Mouse (Mus musculus) limb, embryonic 13.5 days (tissue): ENCODE measurements around the gene Kcnc1. TPM values are rescaled to one million over a fixed set of nuclear protein-coding genes. Genes with fewer than 3 reads are reported as not detected.

ENCODE experiments used
- ATAC-seq: fragments of 200-750 bp; cut with Nextera tagmentation; 2 replicates; pipeline ENCODE4 v1.8.0; 2017; ENCODE audit warnings: low read depth, moderate number of reproducible peaks, moderate TSS enrichment; ENCODE audit not compliant: low FRiP score
- H3K27ac ChIP-seq: fragments of 300-500 bp; sonication (generic); 2 replicates; pipeline ENCODE4 v1.5.1; 2015; ENCODE audit warnings: inconsistent platforms, mild to moderate bottlenecking, moderate library complexity
- H3K27me3 ChIP-seq: fragments of 300-500 bp; sonication (generic); 2 replicates; pipeline ENCODE4 v1.6.1; 2015; ENCODE audit warnings: mild to moderate bottlenecking, inconsistent platforms
- H3K36me3 ChIP-seq: fragments of 300-500 bp; sonication (generic); 2 replicates; pipeline ENCODE4 v1.6.1; 2015; ENCODE audit warnings: inconsistent platforms, mild to moderate bottlenecking, moderate library complexity
- H3K4me1 ChIP-seq: fragments of 300-500 bp; sonication (generic); 2 replicates; pipeline ENCODE4 v1.6.1; 2015; ENCODE audit warnings: inconsistent platforms
- H3K4me2 ChIP-seq: fragments of 300-500 bp; sonication (generic); replicated peaks from 2 replicates; pipeline ENCODE4 v1.6.1; 2015; ENCODE audit warnings: inconsistent platforms, mild to moderate bottlenecking, moderate library complexity
- H3K4me3 ChIP-seq: fragments of 300-500 bp; sonication (generic); 2 replicates; pipeline ENCODE4 v1.5.1; 2015; ENCODE audit warnings: moderate library complexity, mild to moderate bottlenecking, inconsistent platforms
- H3K9ac ChIP-seq: fragments of 300-500 bp; sonication (generic); 2 replicates; pipeline ENCODE4 v1.6.1; 2015; ENCODE audit warnings: mild to moderate bottlenecking, inconsistent platforms
- H3K9me3 ChIP-seq: fragments of 300-500 bp; sonication (generic); 2 replicates; pipeline ENCODE4 v1.6.1; 2016; ENCODE audit warnings: inconsistent platforms
- WGBS: fragments of 180-500 bp; shearing (Covaris S2); methylation state at CpG from one replicate; pipeline ENCODE4 v1.1.7; 2015; 5-methylcytosine and 5-hydroxymethylcytosine counted together
- polyA plus RNA-seq: library from polyadenylated mRNA; unstranded; fragments of >200 nt; fragmentation: Nextera tagmentation; extraction: Ambion mirVana; gene quantifications from 2 replicates; pipeline ENCODE4 v1.2.1, GENCODE M21; 2015

Gene Kcnc1
- polyA plus RNA-seq, result 0.06 and 0.60 TPM in 2 replicates

DNA sequence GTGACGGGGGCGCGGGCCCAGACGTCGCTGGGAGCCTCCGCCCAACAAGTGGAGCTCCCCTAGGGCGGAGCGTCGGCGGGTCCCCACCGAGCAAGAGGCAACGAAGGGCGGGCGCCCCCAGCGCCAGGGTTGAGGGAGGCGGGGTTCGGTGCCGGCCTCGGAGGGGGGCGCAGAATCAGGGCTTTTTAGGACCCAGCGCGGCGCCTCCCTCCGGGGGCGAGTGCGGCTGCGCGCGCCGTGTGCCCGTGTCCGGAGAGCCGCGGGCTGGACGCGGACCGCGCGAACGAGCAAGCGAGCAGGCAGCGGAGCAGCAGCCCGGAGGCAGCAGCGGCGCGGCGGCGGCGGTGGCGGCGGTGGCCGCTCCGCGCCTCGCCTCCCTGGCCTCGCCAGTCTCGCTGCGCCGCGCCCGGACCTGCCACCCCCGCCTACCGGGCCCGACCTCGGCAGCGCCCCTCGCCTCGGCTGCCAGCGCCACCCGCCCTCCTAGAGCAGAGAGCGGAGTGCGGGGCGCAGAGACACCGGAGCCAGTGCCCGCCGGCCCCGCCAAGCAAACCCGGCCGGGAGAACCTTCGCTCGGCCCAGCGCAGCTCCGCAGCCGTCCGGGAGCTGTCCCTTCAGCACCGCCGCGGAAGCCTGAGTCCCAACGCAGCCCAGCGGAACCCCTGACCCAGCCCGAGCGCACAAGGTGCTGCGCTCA lies at the start of gene Kcnc1:
Gene Kcnc1, plus strand, starts transcription at position 267 of the 697 bp plus-strand sequence.
- Histone ChIP-seq H3K36me3 (no peaks in the 10 kb centered on the region), H3K4me2 (peak within 1 kb of the TSS; percentile 96), H3K4me1 (peaks cover 18% of the 10 kb centered on the region), H3K27me3 (peaks cover 92% of the 10 kb centered on the region), H3K27ac (no peak within 1 kb of the TSS), H3K4me3 (peak within 1 kb of the TSS; percentile 51), H3K9ac (no peak within 1 kb of the TSS), H3K9me3 (no peaks in the 10 kb centered on the region)
- WGBS, result 0% methylated on average over 57 of the region's 93 CpGs
- peak; percentile 82 for ATAC-seq

DNA sequence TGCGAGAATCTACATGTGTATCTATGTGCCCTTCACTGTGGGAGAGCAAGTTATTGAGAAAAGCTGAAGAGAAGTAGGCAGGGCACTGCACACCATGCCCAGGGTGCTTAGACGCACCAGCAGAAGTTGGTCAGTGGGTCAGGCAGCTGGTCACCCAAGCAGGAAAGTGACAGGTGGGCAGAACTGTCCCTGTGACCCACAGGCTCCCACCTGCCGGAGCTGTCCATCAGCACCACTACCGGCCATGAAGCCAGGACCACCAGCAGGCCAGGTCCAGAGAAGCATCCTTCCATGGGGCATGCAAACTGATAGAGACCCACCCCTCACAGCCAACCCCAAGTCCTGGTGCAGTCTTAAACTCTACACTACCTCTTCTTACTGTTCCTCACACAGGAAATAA lies 48.6 kb upstream of the Kcnc1 start:
- Histone ChIP-seq H3K9me3 (no peaks in the 10 kb centered on the region), H3K36me3 (no peaks in the 10 kb centered on the region), H3K9ac (no peak overlapping the region), H3K4me3 (no peak overlapping the region), H3K27ac (no peak overlapping the region), H3K4me2 (no peak overlapping the region), H3K4me1 (peaks cover 3% of the 10 kb centered on the region; the same call in 1 of the 2 replicates), H3K27me3 (peaks cover 51% of the 10 kb centered on the region)
- 54% methylated on average over 4 of the region's 4 CpGs for WGBS
- ATAC-seq, result no peak

DNA sequence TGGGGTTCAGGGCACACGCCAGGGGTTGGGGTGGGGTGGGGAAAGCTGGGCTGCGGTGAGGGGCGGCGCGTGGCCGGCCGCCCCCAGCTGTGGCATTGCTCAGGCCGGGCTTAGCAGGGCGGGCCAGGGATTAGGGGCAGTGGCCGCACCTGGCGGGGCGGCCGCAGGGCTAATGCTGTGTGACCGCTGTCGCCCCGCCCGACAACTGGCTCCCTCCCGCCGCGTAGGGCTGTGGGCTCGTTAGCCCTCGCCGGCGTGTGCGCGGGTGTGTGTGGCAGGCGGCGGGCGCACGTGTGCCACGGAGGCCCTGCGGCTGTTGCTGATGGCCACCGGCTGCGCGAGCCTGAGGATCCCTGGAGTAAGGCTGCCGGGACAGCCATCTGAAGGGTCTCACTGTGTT lies 47.5 kb upstream of the Kcnc1 start:
- Histone ChIP-seq H3K27me3 (peaks cover 54% of the 10 kb centered on the region), H3K36me3 (no peaks in the 10 kb centered on the region), H3K4me2 (no peak overlapping the region; the same call in 1 of the 2 replicates), H3K27ac (no peak overlapping the region), H3K9me3 (no peaks in the 10 kb centered on the region), H3K4me3 (0 out of 2 replicates have a peak overlapping the region, but pooled peaks have one; percentile 10), H3K4me1 (peaks cover 3% of the 10 kb centered on the region; the same call in 1 of the 2 replicates), H3K9ac (no peak overlapping the region)
- ATAC-seq, result peak; percentile 49
- WGBS, result 4% methylated on average over 21 of the region's 36 CpGs

DNA sequence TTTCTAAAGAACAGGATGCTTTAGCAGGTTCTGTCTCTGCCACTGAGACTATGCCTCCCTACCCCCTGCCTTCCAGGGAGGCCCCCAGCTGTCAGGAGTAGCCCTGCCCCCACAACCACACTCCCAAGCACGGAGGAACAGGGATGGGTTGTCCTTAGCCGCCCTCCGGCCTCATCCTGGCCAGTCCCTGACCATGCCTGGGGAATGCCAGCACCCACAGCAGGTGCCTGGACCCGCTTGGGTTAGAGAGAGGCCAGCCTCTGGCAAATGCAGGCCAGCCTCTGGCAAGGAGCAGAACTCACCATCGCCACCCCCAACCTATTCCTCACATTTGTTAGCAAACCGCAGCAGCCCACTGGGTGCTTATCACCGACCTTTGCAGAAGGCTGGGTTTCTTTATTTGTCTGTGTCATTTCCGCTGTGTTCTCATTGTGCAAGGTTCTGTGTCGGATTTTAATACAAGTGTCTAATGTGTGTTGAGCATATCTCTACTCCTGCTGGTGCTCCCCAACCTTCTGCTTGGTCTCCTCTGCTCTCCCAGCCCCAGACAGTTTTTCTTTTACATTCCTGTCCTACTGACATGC lies 46.1 kb upstream of the Kcnc1 start:
- Histone ChIP-seq H3K27me3 (peaks cover 54% of the 10 kb centered on the region), H3K4me1 (peaks cover 3% of the 10 kb centered on the region; the same call in 1 of the 2 replicates), H3K27ac (no peak overlapping the region), H3K36me3 (no peaks in the 10 kb centered on the region), H3K4me3 (no peak overlapping the region), H3K4me2 (no peak overlapping the region), H3K9me3 (no peaks in the 10 kb centered on the region), H3K9ac (no peak overlapping the region)
- ATAC-seq, result no peak
- 60% methylated on average over 9 of the region's 9 CpGs for WGBS

DNA sequence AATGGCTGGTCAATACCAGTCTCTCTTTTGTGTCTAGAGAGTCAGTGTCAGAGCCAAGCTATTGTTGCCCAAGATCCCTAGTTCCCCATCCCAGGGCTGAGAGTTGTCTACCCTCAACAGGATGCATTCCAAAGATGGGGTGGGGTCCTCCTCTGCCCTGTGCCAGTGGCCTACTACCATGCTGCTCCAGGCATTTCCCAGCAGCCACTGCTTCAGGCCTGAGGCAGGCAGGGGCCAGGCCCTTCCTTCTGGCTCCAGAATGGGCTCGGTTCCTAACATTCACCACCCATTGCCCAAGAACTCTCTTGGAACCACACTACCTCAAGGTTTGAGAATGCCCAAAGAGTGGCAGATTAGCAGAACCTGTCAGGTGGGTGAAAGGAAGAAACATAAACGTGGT lies 43.5 kb upstream of the Kcnc1 start:
- no peak overlapping the region for H3K9ac ChIP-seq
- peak overlapping the region; percentile 10; the same call in 1 of the 2 replicates for H3K27ac ChIP-seq
- no peak overlapping the region for H3K4me2 ChIP-seq
- H3K9me3 ChIP-seq, result no peaks in the 10 kb centered on the region
- H3K27me3 ChIP-seq, result peaks cover 41% of the 10 kb centered on the region
- no peaks in the 10 kb centered on the region for H3K36me3 ChIP-seq
- ATAC-seq, result 0 out of 2 replicates have a peak, but pooled peaks have one; percentile 21
- no peak overlapping the region for H3K4me3 ChIP-seq
- H3K4me1 ChIP-seq, result peaks cover 3% of the 10 kb centered on the region; the same call in 1 of the 2 replicates
- WGBS, result 76% methylated on average over 2 of the region's 2 CpGs

DNA sequence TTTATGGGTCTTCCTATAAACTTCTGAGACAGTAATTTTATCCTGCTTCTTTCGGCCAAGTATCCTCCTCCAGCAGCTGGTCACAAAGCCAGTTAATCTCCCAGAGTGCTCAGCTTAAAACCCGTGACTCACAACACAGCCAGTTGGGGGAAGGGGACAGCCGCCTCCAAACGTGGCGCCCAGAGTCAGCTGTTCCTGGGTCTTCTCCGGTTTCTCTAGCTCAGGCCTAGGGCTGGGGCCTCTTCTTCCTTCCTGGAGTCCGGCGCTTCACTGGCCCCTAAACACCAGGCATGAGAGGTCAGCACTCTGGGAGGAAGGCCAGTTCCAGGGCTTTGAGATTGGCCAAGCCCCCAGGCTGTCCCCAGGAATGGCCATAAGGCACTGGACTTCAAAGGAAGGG lies 43.1 kb upstream of the Kcnc1 start:
- H3K27ac ChIP-seq, result no peak overlapping the region
- no peak overlapping the region for H3K4me2 ChIP-seq
- peaks cover 3% of the 10 kb centered on the region; the same call in 1 of the 2 replicates for H3K4me1 ChIP-seq
- H3K9me3 ChIP-seq, result no peaks in the 10 kb centered on the region
- no peaks in the 10 kb centered on the region for H3K36me3 ChIP-seq
- peaks cover 36% of the 10 kb centered on the region for H3K27me3 ChIP-seq
- WGBS, result 52% methylated on average over 8 of the region's 8 CpGs
- no peak overlapping the region for H3K4me3 ChIP-seq
- peak; percentile 75 for ATAC-seq
- H3K9ac ChIP-seq, result no peak overlapping the region

DNA sequence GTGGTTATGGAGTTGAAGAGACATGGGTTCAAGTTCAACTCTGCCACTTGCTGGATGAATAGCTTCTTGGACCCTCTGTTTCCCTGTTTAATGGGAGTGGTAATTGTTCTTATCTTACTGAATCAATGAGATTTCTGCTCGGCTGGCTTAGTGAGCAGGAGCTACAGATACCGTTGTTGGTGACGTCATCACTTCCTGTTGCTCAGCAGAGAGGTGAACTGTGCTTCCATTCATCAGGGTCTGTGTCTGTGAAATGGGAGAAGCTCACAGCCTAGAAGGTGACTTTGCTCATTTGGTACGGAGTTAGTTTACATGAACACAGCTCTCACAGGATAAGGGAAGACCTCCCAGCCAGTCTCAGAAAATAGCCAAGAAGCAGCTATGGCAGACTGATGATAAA lies 42.4 kb upstream of the Kcnc1 start:
- Histone ChIP-seq H3K27ac (no peak overlapping the region), H3K9me3 (no peaks in the 10 kb centered on the region), H3K4me3 (no peak overlapping the region), H3K9ac (no peak overlapping the region), H3K4me2 (no peak overlapping the region), H3K36me3 (no peaks in the 10 kb centered on the region), H3K27me3 (peaks cover 29% of the 10 kb centered on the region), H3K4me1 (peaks cover 1% of the 10 kb centered on the region; the same call in 1 of the 2 replicates)
- no peak for ATAC-seq
- WGBS, result 64% methylated on average over 4 of the region's 4 CpGs

DNA sequence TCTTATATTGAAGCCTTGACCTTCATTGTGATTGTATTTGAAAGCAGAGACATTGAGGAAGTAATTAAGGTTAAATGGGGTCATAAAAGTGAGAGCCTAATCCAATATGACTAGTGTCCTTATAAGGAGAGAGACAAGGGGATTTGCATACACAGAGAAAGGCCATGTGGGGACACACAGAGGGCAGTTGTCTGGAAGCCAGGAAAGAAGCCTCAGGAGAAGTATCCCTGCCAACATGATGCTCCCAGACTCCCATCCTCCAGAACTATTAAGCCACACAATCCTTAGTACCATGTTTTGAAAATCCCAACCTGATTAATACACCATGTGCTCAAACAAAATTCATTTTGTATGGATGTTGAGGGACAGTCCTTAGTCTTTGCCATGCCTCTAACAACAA lies 34.5 kb upstream of the Kcnc1 start:
- Histone ChIP-seq H3K4me2 (no peak overlapping the region), H3K9me3 (no peaks in the 10 kb centered on the region), H3K9ac (no peak overlapping the region), H3K36me3 (no peaks in the 10 kb centered on the region), H3K27me3 (no peaks in the 10 kb centered on the region), H3K4me1 (no peaks in the 10 kb centered on the region), H3K4me3 (no peak overlapping the region), H3K27ac (no peak overlapping the region)
- ATAC-seq, result no peak

DNA sequence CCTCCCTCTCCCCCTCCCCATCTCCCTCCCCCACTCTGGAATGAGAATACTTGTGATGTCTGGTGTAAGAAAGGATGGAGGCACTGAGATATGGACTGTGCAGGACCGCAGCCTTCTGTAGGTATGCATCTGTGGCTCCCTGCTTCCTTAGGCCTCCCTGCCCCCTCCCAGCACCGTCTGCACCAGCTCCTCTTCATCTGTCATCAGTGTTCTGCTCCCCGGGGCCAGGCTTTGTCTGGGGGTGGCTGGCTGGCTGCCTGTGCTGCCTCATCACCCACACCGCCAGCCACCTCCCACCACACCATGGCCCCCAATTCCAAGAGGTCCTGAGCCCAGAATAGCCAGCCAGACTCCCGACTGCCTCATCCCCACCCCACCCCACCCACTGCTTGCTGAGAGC lies 32.1 kb upstream of the Kcnc1 start:
- Histone ChIP-seq H3K9me3 (no peaks in the 10 kb centered on the region), H3K4me2 (no peak overlapping the region), H3K27ac (no peak overlapping the region), H3K27me3 (0 out of 2 replicates have a peak, but pooled peaks cover 3% of the 10 kb centered on the region), H3K36me3 (no peaks in the 10 kb centered on the region), H3K9ac (no peak overlapping the region), H3K4me3 (no peak overlapping the region), H3K4me1 (no peaks in the 10 kb centered on the region)
- 53% methylated on average over 4 of the region's 5 CpGs for WGBS
- peak; percentile 36; the same call in 1 of the 2 replicates for ATAC-seq

DNA sequence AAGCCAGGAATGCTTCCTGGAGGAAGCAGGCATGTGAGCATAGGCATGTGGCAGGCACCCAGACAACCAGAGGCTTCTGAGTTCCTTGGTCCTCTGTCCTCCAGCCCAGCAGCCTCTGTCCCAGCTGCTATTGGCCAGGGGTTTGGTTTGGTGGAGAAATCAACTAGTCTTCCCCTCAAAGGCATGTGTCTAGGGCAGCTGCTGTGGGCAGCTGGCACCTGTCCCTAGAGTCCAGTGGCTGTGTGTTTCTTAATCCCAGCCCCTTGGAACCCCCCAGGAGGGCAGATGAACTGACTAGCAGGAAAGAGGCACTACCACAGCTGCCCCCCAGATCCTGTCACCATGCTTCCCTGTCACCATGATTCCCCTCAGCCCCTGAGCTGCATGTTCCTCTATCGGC lies 30.5 kb upstream of the Kcnc1 start:
- ATAC-seq, result no peak
- 69% methylated on average over 1 of the region's 1 CpGs for WGBS
- no peak overlapping the region for H3K4me2 ChIP-seq
- H3K36me3 ChIP-seq, result no peaks in the 10 kb centered on the region
- H3K27me3 ChIP-seq, result 0 out of 2 replicates have a peak, but pooled peaks cover 3% of the 10 kb centered on the region
- no peaks in the 10 kb centered on the region for H3K4me1 ChIP-seq
- no peak overlapping the region for H3K27ac ChIP-seq
- H3K9ac ChIP-seq, result no peak overlapping the region
- H3K9me3 ChIP-seq, result no peaks in the 10 kb centered on the region
- H3K4me3 ChIP-seq, result no peak overlapping the region

DNA sequence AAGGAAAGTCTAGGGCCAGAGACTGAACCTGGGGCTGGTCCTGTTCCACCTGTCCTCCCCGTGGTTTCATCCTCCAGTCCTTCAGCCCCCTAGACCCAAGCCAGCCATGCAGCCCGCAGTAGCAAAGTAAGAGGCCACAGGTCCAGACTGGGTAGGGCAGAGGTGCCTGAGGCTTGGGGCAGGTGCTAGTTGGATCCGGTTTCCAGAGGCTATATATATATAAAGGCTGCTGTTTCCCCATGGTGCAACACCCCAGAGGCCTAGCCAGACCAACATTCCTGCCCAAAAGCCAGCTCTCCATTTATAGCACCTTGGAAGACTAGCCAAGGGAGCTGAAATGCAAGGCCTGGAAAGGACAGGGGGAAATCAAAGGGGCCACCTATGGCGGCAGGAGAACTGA lies 25.2 kb upstream of the Kcnc1 start:
- 58% methylated on average over 4 of the region's 4 CpGs for WGBS
- Histone ChIP-seq H3K9me3 (no peaks in the 10 kb centered on the region), H3K36me3 (no peaks in the 10 kb centered on the region), H3K27ac (no peak overlapping the region), H3K4me2 (no peak overlapping the region), H3K4me3 (no peak overlapping the region), H3K9ac (no peak overlapping the region), H3K4me1 (0 out of 2 replicates have a peak, but pooled peaks cover under 1% of the 10 kb centered on the region), H3K27me3 (peaks cover 41% of the 10 kb centered on the region)
- ATAC-seq, result no peak

DNA sequence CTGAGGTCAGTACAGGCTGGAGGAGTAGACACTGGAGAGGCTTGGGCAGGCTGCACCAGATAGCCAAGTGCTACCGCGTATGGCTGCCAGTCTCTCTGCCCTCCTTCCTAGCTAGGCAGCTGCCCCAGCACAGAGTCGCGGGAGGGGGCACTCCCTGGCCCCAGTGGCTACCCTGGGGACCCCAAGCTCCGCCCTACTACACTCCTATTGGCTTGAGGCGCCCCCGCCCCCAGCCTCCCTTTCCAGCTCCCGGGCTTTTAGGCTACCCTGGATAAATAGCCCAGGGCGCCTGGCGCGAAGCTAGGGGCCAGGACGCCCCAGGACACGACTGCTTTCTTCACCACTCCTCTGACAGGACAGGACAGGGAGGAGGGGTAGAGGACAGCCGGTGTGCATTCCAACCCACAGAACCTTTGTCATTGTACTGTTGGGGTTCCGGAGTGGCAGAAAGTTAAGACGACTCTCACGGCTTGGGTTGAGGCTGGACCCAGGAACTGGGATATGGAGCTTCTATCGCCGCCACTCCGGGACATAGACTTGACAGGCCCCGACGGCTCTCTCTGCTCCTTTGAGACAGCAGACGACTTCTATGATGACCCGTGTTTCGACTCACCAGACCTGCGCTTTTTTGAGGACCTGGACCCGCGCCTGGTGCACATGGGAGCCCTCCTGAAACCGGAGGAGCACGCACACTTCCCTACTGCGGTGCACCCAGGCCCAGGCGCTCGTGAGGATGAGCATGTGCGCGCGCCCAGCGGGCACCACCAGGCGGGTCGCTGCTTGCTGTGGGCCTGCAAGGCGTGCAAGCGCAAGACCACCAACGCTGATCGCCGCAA lies 19.9 kb upstream of the Kcnc1 start, which contains the start of gene Myod1:
Gene Myod1, plus strand, starts transcription at position 303 of the 836 bp plus-strand sequence.
- Histone ChIP-seq H3K4me1 (peaks cover 19% of the 10 kb centered on the region), H3K4me3 (peak within 1 kb of the TSS; percentile 37), H3K27ac (no peak within 1 kb of the TSS; the same call in 1 of the 2 replicates), H3K9ac (peak within 1 kb of the TSS; percentile 46), H3K4me2 (peak within 1 kb of the TSS; percentile 55), H3K27me3 (peaks cover 89% of the 10 kb centered on the region), H3K9me3 (no peaks in the 10 kb centered on the region), H3K36me3 (no peaks in the 10 kb centered on the region)
- 5% methylated on average over 44 of the region's 44 CpGs for whole genome bisulfite sequencing
- ATAC-seq, result peak; percentile 72
